Mouse (Mus musculus) stomach, postnatal 0 days (tissue): ENCODE results near the gene Kif1bp.

ENCODE experiments used
- CTCF ChIP-seq: IDR thresholded peaks from 2 replicates; pipeline ENCODE4 v1.5.1; 2016; ENCODE audit warnings: antibody characterized with exemption, low read depth, mild to moderate bottlenecking, moderate library complexity
- EP300 ChIP-seq: optimal IDR thresholded peaks from 2 replicates; pipeline ENCODE3; 2016; ENCODE audit warnings: antibody characterized with exemption

GRCm38 (mm10) chr10:62500916-62501615, 77.2 kb downstream of the Kif1bp start:
- TF ChIP-seq EP300 (no peak), CTCF (no peak)
